Mouse (Mus musculus) MEL (cell line): ENCODE results near the gene Gadd45gip1. TPM values are rescaled to one million over a fixed set of nuclear protein-coding genes. Genes with fewer than 3 reads are reported as not detected.

Experiments used
- DNase-seq: peaks from one replicate; pipeline ENCODE4 v3.0.0; 2011; ENCODE audit warnings: low read depth, low spot score
- H3K27ac ChIP-seq: 2 replicates; pipeline ENCODE4 v1.5.1; 2012; ENCODE audit warnings: low read depth, mild to moderate bottlenecking, control low read depth, low read length, moderate library complexity; ENCODE audit not compliant: control insufficient read depth
- H3K27me3 ChIP-seq, 2 experiments: fragments of 150-350 bp in 1 of 2; sonication (generic) in 1 of 2; 2 replicates each; pipeline ENCODE4 v1.6.1; 2012; ENCODE audit warnings: low read length in 2 of 2, mild to moderate bottlenecking in 2 of 2, improper control_type of control experiment in 1 of 2, moderate library complexity in 1 of 2; ENCODE audit not compliant: insufficient read depth in 2 of 2, control insufficient read depth in 1 of 2
- H3K36me3 ChIP-seq, 2 experiments: 2 replicates each; pipeline ENCODE4 v1.6.1; 2012 to 2014; ENCODE audit warnings: low read length in 2 of 2, improper control_type of control experiment in 1 of 2, inconsistent platforms in 1 of 2, mild to moderate bottlenecking in 1 of 2; ENCODE audit not compliant: insufficient read depth in 2 of 2, control insufficient read depth in 1 of 2
- H3K4me1 ChIP-seq, 2 experiments: fragments of 150-350 bp in 1 of 2; sonication (generic) in 1 of 2; 2 replicates each; pipeline ENCODE4 v1.6.1; 2012; ENCODE audit warnings: low read length in 2 of 2, improper control_type of control experiment in 1 of 2, mild to moderate bottlenecking in 1 of 2; ENCODE audit not compliant: insufficient read depth in 2 of 2, control insufficient read depth in 1 of 2
- H3K4me3 ChIP-seq, 2 experiments: fragments of 150-350 bp in 1 of 2; sonication (generic) in 1 of 2; 2 replicates each; pipeline ENCODE4 v1.5.1; 2012; ENCODE audit warnings: low read depth in 2 of 2, low read length in 2 of 2, mild to moderate bottlenecking in 2 of 2, moderate library complexity in 2 of 2, control low read depth in 1 of 2, improper control_type of control experiment in 1 of 2; ENCODE audit not compliant: control insufficient read depth in 1 of 2, insufficient read depth in 1 of 2
- H3K79me2 ChIP-seq: 2 replicates; pipeline ENCODE4 v1.6.1; 2012; ENCODE audit warnings: mild to moderate bottlenecking, low read length, moderate library complexity; ENCODE audit not compliant: control insufficient read depth, poor library complexity, insufficient read depth
- H3K9ac ChIP-seq: 2 replicates; pipeline ENCODE4 v1.6.1; 2012; ENCODE audit warnings: low read depth, mild to moderate bottlenecking, control low read depth, low read length, moderate library complexity; ENCODE audit not compliant: control insufficient read depth, poor library complexity, severe bottlenecking
- H3K9me3 ChIP-seq: fragments of 150-350 bp; sonication (generic); replicated peaks from 2 replicates; pipeline ENCODE4 v1.6.1; 2012; ENCODE audit warnings: mild to moderate bottlenecking, low read length, improper control_type of control experiment, moderate library complexity; ENCODE audit not compliant: insufficient read depth
- BHLHE40 ChIP-seq: IDR thresholded peaks from 2 replicates; pipeline ENCODE4 v1.6.1; 2012; ENCODE audit warnings: low read depth, mild to moderate bottlenecking, inconsistent platforms, low read length, improper control_type of control experiment, borderline replicate concordance
- CHD2 ChIP-seq: IDR thresholded peaks from 2 replicates; pipeline ENCODE4 v1.6.1; 2011; ENCODE audit warnings: low read length, improper control_type of control experiment
- CTCF ChIP-seq, 3 experiments: IDR thresholded peaks in 2 of 3; conservative IDR thresholded peaks in 1 of 3; 2 replicates each; pipeline ENCODE4 v1.5.1; 2011 to 2012; ENCODE audit warnings: low read length in 3 of 3, low read depth in 2 of 3, mild to moderate bottlenecking in 2 of 3, improper control_type of control experiment in 1 of 3, inconsistent platforms in 1 of 3, mixed read lengths in 1 of 3, moderate library complexity in 1 of 3; ENCODE audit not compliant: control insufficient read depth in 1 of 3, insufficient read depth in 1 of 3, poor library complexity in 1 of 3, severe bottlenecking in 1 of 3
- EP300 ChIP-seq, 2 experiments: IDR thresholded peaks; 2 replicates each; pipeline ENCODE4 v1.6.1; 2011; ENCODE audit warnings: improper control_type of control experiment in 2 of 2, low read length in 2 of 2, low read depth in 1 of 2, mild to moderate bottlenecking in 1 of 2
- ETS1 ChIP-seq: IDR thresholded peaks from 2 replicates; pipeline ENCODE4 v1.6.1; 2012; ENCODE audit warnings: low read depth, mild to moderate bottlenecking, inconsistent platforms, low read length, improper control_type of control experiment, moderate library complexity
- GABPA ChIP-seq: IDR thresholded peaks from 2 replicates; pipeline ENCODE4 v1.6.1; 2012; ENCODE audit warnings: low read depth, mild to moderate bottlenecking, inconsistent platforms, low read length, improper control_type of control experiment, moderate library complexity
- GATA1 ChIP-seq: IDR thresholded peaks from 2 replicates; pipeline ENCODE4 v1.6.1; 2011; ENCODE audit warnings: low read depth, low read length, improper control_type of control experiment
- HCFC1 ChIP-seq: IDR thresholded peaks from 2 replicates; pipeline ENCODE4 v1.6.1; 2012; ENCODE audit warnings: low read depth, mild to moderate bottlenecking, inconsistent platforms, low read length, improper control_type of control experiment, moderate library complexity
- JUND ChIP-seq: IDR thresholded peaks from 2 replicates; pipeline ENCODE4 v1.6.1; 2011; ENCODE audit warnings: low read depth, mild to moderate bottlenecking, improper control_type of control experiment, low read length
- MAX ChIP-seq: IDR thresholded peaks from 2 replicates; pipeline ENCODE4 v1.6.1; 2011; ENCODE audit warnings: low read length, improper control_type of control experiment
- MAZ ChIP-seq: IDR thresholded peaks from 2 replicates; pipeline ENCODE4 v1.6.1; 2012; ENCODE audit warnings: low read depth, mild to moderate bottlenecking, inconsistent platforms, low read length, improper control_type of control experiment
- MEF2A ChIP-seq: IDR thresholded peaks from 2 replicates; pipeline ENCODE4 v1.6.1; 2014; ENCODE audit warnings: low read depth, mild to moderate bottlenecking, inconsistent platforms, low read length, improper control_type of control experiment; ENCODE audit not compliant: poor library complexity, insufficient replicate concordance, severe bottlenecking; ENCODE audit errors: extremely low read depth
- MXI1 ChIP-seq: IDR thresholded peaks from 2 replicates; pipeline ENCODE4 v1.6.1; 2011; ENCODE audit warnings: mild to moderate bottlenecking, low read depth, low read length, improper control_type of control experiment
- MYC ChIP-seq: IDR thresholded peaks from 2 replicates; pipeline ENCODE4 v1.6.1; 2011; ENCODE audit warnings: low read depth, mild to moderate bottlenecking, low read length, improper control_type of control experiment, moderate library complexity
- NELFE ChIP-seq: IDR thresholded peaks from 2 replicates; pipeline ENCODE4 v1.6.1; 2011; ENCODE audit warnings: low read depth, low read length, improper control_type of control experiment
- NRF1 ChIP-seq: IDR thresholded peaks from 2 replicates; pipeline ENCODE4 v1.6.1; 2014; ENCODE audit warnings: low read depth, mild to moderate bottlenecking, inconsistent platforms, low read length, improper control_type of control experiment, moderate library complexity; ENCODE audit not compliant: poor library complexity, insufficient read depth, severe bottlenecking
- POLR2A ChIP-seq, 2 experiments: IDR thresholded peaks; 2 replicates each; pipeline ENCODE4 v1.6.1; 2011 to 2012; ENCODE audit warnings: low read length in 2 of 2, mild to moderate bottlenecking in 2 of 2, control low read depth in 1 of 2, improper control_type of control experiment in 1 of 2, low read depth in 1 of 2, moderate library complexity in 1 of 2; ENCODE audit not compliant: control insufficient read depth in 1 of 2, insufficient read depth in 1 of 2, poor library complexity in 1 of 2
- POLR2AphosphoS2 ChIP-seq: IDR thresholded peaks from 2 replicates; pipeline ENCODE4 v1.6.1; 2011; ENCODE audit warnings: low read length, improper control_type of control experiment
- RAD21 ChIP-seq: IDR thresholded peaks from 2 replicates; pipeline ENCODE4 v1.6.1; 2011; ENCODE audit warnings: mild to moderate bottlenecking, low read depth, low read length, improper control_type of control experiment
- RCOR1 ChIP-seq: IDR thresholded peaks from 2 replicates; pipeline ENCODE4 v1.6.1; 2012; ENCODE audit warnings: low read depth, mild to moderate bottlenecking, inconsistent platforms, low read length, improper control_type of control experiment
- SIN3A ChIP-seq: IDR thresholded peaks from 2 replicates; pipeline ENCODE4 v1.6.1; 2012; ENCODE audit warnings: low read length, improper control_type of control experiment, inconsistent platforms
- SMC3 ChIP-seq: IDR thresholded peaks from 2 replicates; pipeline ENCODE4 v1.6.1; 2011; ENCODE audit warnings: low read depth, low read length, improper control_type of control experiment
- TAL1 ChIP-seq: IDR thresholded peaks from 2 replicates; pipeline ENCODE4 v1.6.1; 2012; ENCODE audit warnings: mild to moderate bottlenecking, inconsistent platforms, low read length, moderate library complexity, mixed read lengths
- TBP ChIP-seq: IDR thresholded peaks from 2 replicates; pipeline ENCODE4 v1.8.0; 2011; ENCODE audit warnings: low read depth, low read length, improper control_type of control experiment
- TCF12 ChIP-seq: IDR thresholded peaks from 2 replicates; pipeline ENCODE4 v1.6.1; 2014; ENCODE audit warnings: low read depth, mild to moderate bottlenecking, inconsistent platforms, low read length, improper control_type of control experiment, moderate library complexity
- USF1 ChIP-seq: IDR thresholded peaks from 2 replicates; pipeline ENCODE4 v1.6.1; 2014; ENCODE audit warnings: low read depth, mild to moderate bottlenecking, inconsistent platforms, low read length, improper control_type of control experiment, moderate library complexity
- USF2 ChIP-seq, 2 experiments: IDR thresholded peaks; 2 replicates each; pipeline ENCODE4 v1.6.1; 2011 to 2012; ENCODE audit warnings: improper control_type of control experiment in 2 of 2, low read length in 2 of 2, borderline replicate concordance in 1 of 2, inconsistent platforms in 1 of 2, low read depth in 1 of 2, mild to moderate bottlenecking in 1 of 2; ENCODE audit not compliant: insufficient read depth in 1 of 2
- ZC3H11A ChIP-seq: IDR thresholded peaks from 2 replicates; pipeline ENCODE4 v1.6.1; 2012; ENCODE audit warnings: low read depth, mild to moderate bottlenecking, inconsistent platforms, low read length, improper control_type of control experiment
- ZKSCAN1 ChIP-seq: IDR thresholded peaks from 2 replicates; pipeline ENCODE4 v1.6.1; 2012; ENCODE audit warnings: low read depth, mild to moderate bottlenecking, inconsistent platforms, low read length, improper control_type of control experiment, moderate library complexity
- ZNF384 ChIP-seq: IDR thresholded peaks from 2 replicates; pipeline ENCODE4 v1.6.1; 2012; ENCODE audit warnings: low read depth, mild to moderate bottlenecking, inconsistent platforms, low read length, improper control_type of control experiment
- polyA plus RNA-seq, 2 experiments: library from polyadenylated mRNA; stranded (reverse) in 1 of 2; unstranded in 1 of 2; fragments of >175 nt in 1 of 2; fragments of >200 nt in 1 of 2; gene quantifications; 2 replicates each; pipeline versions ENCODE4 v1.2.1 to v1.2.4; 2012; ENCODE audit warnings: low replicate concordance in 2 of 2, low read depth in 1 of 2; ENCODE audit not compliant: insufficient read length in 2 of 2, insufficient read depth in 1 of 2, missing spikeins in 1 of 2
- total RNA-seq: library from RNA; depleted of rRNA; stranded (reverse); fragments of 300-350 nt; gene quantifications from 2 replicates; pipeline ENCODE4 v1.2.3, GENCODE M21; 2012

The Gadd45gip1 gene
- total and polyA plus RNA-seq, 3 experiments = 51.8 to 62.9 TPM; not detected in 1

DNA sequence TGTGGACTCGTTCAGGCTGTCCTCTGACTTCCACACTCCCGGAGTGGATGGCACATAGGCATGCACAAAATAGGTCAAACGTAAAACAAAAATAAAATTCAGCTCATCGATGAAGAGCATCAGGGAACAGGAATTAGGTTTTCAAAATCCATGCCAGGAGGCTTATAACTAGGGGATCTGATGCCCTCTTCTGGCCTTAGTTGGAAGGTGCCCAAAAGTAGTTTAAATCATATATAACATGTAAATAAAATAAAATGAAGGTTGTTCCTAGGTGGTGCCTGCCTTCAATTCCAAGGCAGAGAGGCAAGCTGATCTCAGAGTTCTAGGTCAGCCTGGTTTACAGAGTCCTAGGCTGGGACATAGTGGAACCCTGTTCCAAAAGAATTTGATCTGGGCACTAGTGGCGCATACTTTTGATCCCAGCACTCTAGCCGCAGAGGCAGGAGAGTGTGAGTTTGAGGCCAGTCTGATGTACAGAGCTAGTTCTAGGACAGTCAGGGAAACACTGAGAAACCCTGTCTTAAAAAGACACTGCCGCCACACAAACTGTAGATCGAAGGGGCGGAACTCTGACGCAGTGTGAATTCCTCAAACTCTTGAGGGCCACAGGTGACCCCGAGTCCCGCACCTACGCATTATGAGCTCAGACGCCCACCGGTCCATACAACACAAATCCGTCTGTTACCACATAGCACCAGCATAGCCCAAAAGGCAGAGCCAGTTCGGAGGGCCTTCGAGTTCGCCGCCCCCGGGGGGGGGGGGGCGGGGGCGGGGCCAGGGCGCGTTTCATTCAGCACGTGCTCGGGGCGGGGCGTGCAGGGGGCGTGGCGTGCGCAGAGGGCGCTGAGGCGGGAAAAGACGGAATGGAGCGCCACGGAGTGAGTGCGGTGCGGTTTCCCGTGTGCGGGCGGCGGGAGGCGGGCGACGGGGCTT, 40.3 kb downstream of the Gadd45gip1 start, which contains the start of gene Syce2:
TSS of gene Syce2 (plus strand) at position 736 of the 933 bp plus-strand sequence.
- H3K27me3 ChIP-seq = no peaks in the 10 kb centered on the region
- no peaks in the 10 kb centered on the region for H3K9me3 ChIP-seq
- H3K9ac ChIP-seq = peak within 1 kb of the TSS; percentile 76
- peak within 1 kb of the TSS; percentile 58 for H3K27ac ChIP-seq
- peak; percentile 87 for DNase-seq
- H3K4me3 ChIP-seq = peak within 1 kb of the TSS; percentile 37 to 40
- H3K36me3 ChIP-seq = peaks cover 4 to 19% of the 10 kb centered on the region in 2 experiments; a peak in 3 of 4 replicates
- H3K4me1 ChIP-seq = peaks cover 7 to 25% of the 10 kb centered on the region in 2 experiments
- TF ChIP-seq USF1 (peak; percentile 82), MYC (0 out of 2 replicates have a peak, but pooled peaks have one; percentile 22), TAL1 (no peak), USF2 (IDR thresholded peaks at IDR 0.05; ENCODE audit: borderline replicate concordance in 1 of 2, insufficient read depth in 1 of 2, low read depth in 1 of 2, low read length in 2 of 2) (0 out of 4 replicates have a peak, but pooled peaks of 1 of the 2 experiments have one; percentile 20), POLR2AphosphoS2 (peak; percentile 48; the same call in 1 of the 2 replicates), MEF2A (no peak), POLR2A (IDR thresholded peaks at IDR 0.05; ENCODE audit: control insufficient read depth in 1 of 2, insufficient read depth in 1 of 2, low read depth in 1 of 2, low read length in 2 of 2, poor library complexity in 1 of 2) (peak; percentile 12 to 23; a peak in 2 of 4 replicates), NELFE (no peak), ZC3H11A (peak; percentile 42; the same call in 1 of the 2 replicates), RCOR1 (no peak), GABPA (no peak), HCFC1 (0 out of 2 replicates have a peak, but pooled peaks have one; percentile 43), GATA1 (no peak), MAZ (peak; percentile 84; the same call in 1 of the 2 replicates), MXI1 (peak; percentile 46; the same call in 1 of the 2 replicates), TCF12 (no peak), ETS1 (peak; percentile 31; the same call in 1 of the 2 replicates), EP300 (IDR thresholded peaks at IDR 0.05; ENCODE audit: low read depth in 1 of 2, low read length in 2 of 2) (no peak), TBP (no peak), ZKSCAN1 (no peak), JUND (no peak), MAX (peak; percentile 76), RAD21 (peak; percentile 52), ZNF384 (peak; percentile 85), NRF1 (peak; percentile 46; the same call in 1 of the 2 replicates), CTCF (IDR thresholded peaks at IDR 0.05 in 2 of 3, conservative IDR thresholded peaks at IDR 0.05 in 1 of 3; ENCODE audit: control insufficient read depth in 1 of 3, insufficient read depth in 1 of 3, low read depth in 2 of 3, low read length in 3 of 3, poor library complexity in 1 of 3, severe bottlenecking in 1 of 3) (peak; percentile 14 to 53 (median 46); a peak in 5 of 6 replicates), SMC3 (peak; percentile 53), SIN3A (no peak), CHD2 (no peak), BHLHE40 (peak; percentile 96)
- TF ChIP-seq, all 39 proteins: peak for 17
- peaks cover 3% of the 10 kb centered on the region; the same call in 1 of the 2 replicates for H3K79me2 ChIP-seq
